Mouse (Mus musculus) limb, embryonic 11.5 days (tissue): Measurements from ENCODE around the gene Gm20937. TPM values are rescaled to one million over a fixed set of nuclear protein-coding genes. Genes with fewer than 3 reads are reported as not detected.
"Not testable (repeated sequence)": the region's sequence is repeated elsewhere in the genome, so short reads cannot be mapped to it uniquely, and the experiment has no call there.

Experiments
- ATAC-seq: fragments of 200-750 bp; cut with Nextera tagmentation; 2 replicates; pipeline ENCODE4 v1.8.0; 2017; ENCODE audit warnings: low read depth; ENCODE audit not compliant: insufficient number of reproducible peaks, low FRiP score, low TSS enrichment
- DNase-seq: peaks from one replicate; pipeline ENCODE4 v3.0.0-alpha.2; 2015; ENCODE audit warnings: low spot score
- H3K27ac ChIP-seq: fragments of 300-500 bp; sonication (generic); replicated peaks from 2 replicates; pipeline ENCODE4 v1.5.1; 2014; ENCODE audit warnings: low read depth, mild to moderate bottlenecking, low read length
- H3K27me3 ChIP-seq: fragments of 300-500 bp; sonication (generic); 2 replicates; pipeline ENCODE4 v1.6.1; 2014; ENCODE audit warnings: mild to moderate bottlenecking, low read length, mixed read lengths; ENCODE audit not compliant: control insufficient read depth, insufficient read depth
- H3K36me3 ChIP-seq: fragments of 300-500 bp; sonication (generic); 2 replicates; pipeline ENCODE4 v1.6.1; 2014; ENCODE audit warnings: mild to moderate bottlenecking, low read length, moderate library complexity, mixed read lengths; ENCODE audit not compliant: control insufficient read depth, insufficient read depth
- H3K4me1 ChIP-seq: fragments of 300-500 bp; sonication (generic); 2 replicates; pipeline ENCODE4 v1.6.1; 2014; ENCODE audit warnings: low read length, mixed read lengths; ENCODE audit not compliant: control insufficient read depth, insufficient read depth
- H3K4me2 ChIP-seq: fragments of 300-500 bp; sonication (generic); 2 replicates; pipeline ENCODE4 v1.6.1; 2014; ENCODE audit warnings: low read depth, mild to moderate bottlenecking, moderate library complexity; ENCODE audit not compliant: severe bottlenecking
- H3K4me3 ChIP-seq: fragments of 300-500 bp; sonication (generic); 2 replicates; pipeline ENCODE4 v1.5.1; 2014; ENCODE audit warnings: low read depth, low read length
- H3K9ac ChIP-seq: fragments of 300-500 bp; sonication (generic); 2 replicates; pipeline ENCODE4 v1.6.1; 2014; ENCODE audit warnings: mild to moderate bottlenecking, low read length
- H3K9me3 ChIP-seq: fragments of 300-500 bp; sonication (generic); 2 replicates; pipeline ENCODE4 v1.6.1; 2016; ENCODE audit warnings: low read length; ENCODE audit not compliant: control insufficient read depth
- WGBS: fragments of 180-500 bp; shearing (Covaris S2); extraction: QIAGEN DNeasy Blood & Tissue Kit; methylation state at CpG from one replicate; pipeline ENCODE4 v1.1.7; 2014; 5-methylcytosine and 5-hydroxymethylcytosine counted together
- polyA plus RNA-seq: library from polyadenylated mRNA; unstranded; fragments of >200 nt; fragmentation: Nextera tagmentation; extraction: Ambion mirVana; gene quantifications from 2 replicates; pipeline ENCODE4 v1.2.1, GENCODE M21; 2014

Gene Gm20937
- polyA plus RNA-seq: not detected in 2 replicates

DNA sequence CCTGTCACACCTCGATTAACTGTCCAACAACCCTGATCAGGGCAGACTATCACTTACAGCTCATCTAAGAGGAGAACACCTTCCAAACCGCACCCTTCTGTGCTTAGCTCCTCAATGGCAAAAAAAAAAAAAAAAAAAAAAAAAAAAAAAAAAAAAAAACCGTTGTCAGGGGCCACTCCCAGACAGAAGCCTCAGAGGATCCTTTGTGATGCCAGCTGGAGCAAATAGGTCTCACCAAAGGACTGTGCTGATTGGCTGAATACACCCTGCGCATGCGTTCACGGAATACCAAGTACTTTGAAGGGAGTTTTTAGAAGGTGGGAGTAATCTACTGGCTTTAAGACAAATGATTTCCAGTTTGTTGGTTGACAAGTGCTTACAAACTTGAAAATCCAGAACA lies at the start of gene Gm20937:
Gm20937 (minus strand) TSS at position 101 of the 400 bp plus-strand sequence.
- no CpG with 5 or more reads among the region's 6 CpGs for WGBS
- H3K4me1 ChIP-seq, DNase-seq, H3K36me3 ChIP-seq, H3K9ac ChIP-seq, H3K4me2 ChIP-seq, H3K4me3 ChIP-seq, H3K27ac ChIP-seq, H3K27me3 ChIP-seq, ATAC-seq, H3K9me3 ChIP-seq: not testable (repeated sequence)

Other genes with a start within 250 kb of the Gm20937 start
- gene Gm20816, start 243.1 kb upstream of the Gm20937 start, polyA plus RNA-seq: not detected in 2 replicates